Mouse (Mus musculus): ENCODE results near the gene Ly6g5c. TPM values are rescaled to one million over a fixed set of nuclear protein-coding genes. Genes with fewer than 3 reads are reported as not detected.

Gene Ly6g5c
- total RNA-seq, 4 experiments from 2014 or later: not detected

- no peak for DNase-seq (ENCODE audit: low spot score in 2 of 2)
These were observed 31.2 kb downstream of the Ly6g5c start for GRCm38 (mm10) chr17:35139269-35139668.

- no peak for DNase-seq (ENCODE audit: low spot score in 2 of 2)
These were observed 32.5 kb downstream of the Ly6g5c start for GRCm38 (mm10) chr17:35140490-35140996.

GRCm38 (mm10) chr17:35141971-35142370, 33.9 kb downstream of the Ly6g5c start:
- DNase-seq (ENCODE audit: low spot score in 2 of 2): no peak

GRCm38 (mm10) chr17:35146139-35146538, 38.1 kb downstream of the Ly6g5c start:
- no peak for DNase-seq (ENCODE audit: low spot score in 2 of 2)

GRCm38 (mm10) chr17:35147348-35147747, 39.3 kb downstream of the Ly6g5c start:
- DNase-seq (ENCODE audit: low spot score in 2 of 2): no peak

GRCm38 (mm10) chr17:35147922-35148639, 40.0 kb downstream of the Ly6g5c start:
- no peak for DNase-seq (ENCODE audit: low spot score in 2 of 2)

- no peak for DNase-seq (ENCODE audit: low spot score in 2 of 2)
These were observed 44.0 kb downstream of the Ly6g5c start for GRCm38 (mm10) chr17:35152121-35152520.

GRCm38 (mm10) chr17:35153077-35153476, 45.0 kb downstream of the Ly6g5c start:
- no peak for DNase-seq (ENCODE audit: low spot score in 2 of 2)

GRCm38 (mm10) chr17:35153931-35154330, 45.9 kb downstream of the Ly6g5c start:
- no peak for DNase-seq (ENCODE audit: low spot score in 2 of 2)

- no peak for DNase-seq (ENCODE audit: low spot score in 2 of 2)
These were observed 46.5 kb downstream of the Ly6g5c start for GRCm38 (mm10) chr17:35154616-35155015.

GRCm38 (mm10) chr17:35155451-35155850, 47.4 kb downstream of the Ly6g5c start:
- no peak for DNase-seq (ENCODE audit: low spot score in 2 of 2)

GRCm38 (mm10) chr17:35156461-35157200, 48.6 kb downstream of the Ly6g5c start:
- DNase-seq (ENCODE audit: low spot score in 2 of 2): no peak

GRCm38 (mm10) chr17:35157254-35157653, 49.2 kb downstream of the Ly6g5c start:
- DNase-seq (ENCODE audit: low spot score in 2 of 2): no peak

GRCm38 (mm10) chr17:35157661-35158175, 49.6 kb downstream of the Ly6g5c start:
- DNase-seq (ENCODE audit: low spot score in 2 of 2): no peak

GRCm38 (mm10) chr17:35158850-35159593, 50.9 kb downstream of the Ly6g5c start:
- no peak for DNase-seq (ENCODE audit: low spot score in 2 of 2)

- no peak for DNase-seq (ENCODE audit: low spot score in 2 of 2)
These were observed 51.6 kb downstream of the Ly6g5c start for GRCm38 (mm10) chr17:35159638-35160037.

GRCm38 (mm10) chr17:35161421-35161820, 53.3 kb downstream of the Ly6g5c start:
- no peak for DNase-seq (ENCODE audit: low spot score in 2 of 2)
